Mouse (Mus musculus) thymus, adult 2 months (tissue): Measurements from ENCODE around the gene Rhoq. TPM values are rescaled to one million over a fixed set of nuclear protein-coding genes. Genes with fewer than 3 reads are reported as not detected.
A peak's percentile ranks its signal among the peaks of the same experiment; 100 is the strongest.

Source experiments
- DNase-seq: peaks from one replicate; pipeline ENCODE4 v3.0.0; 2021
- H3K27ac ChIP-seq: fragments of 200-500 bp; 2 replicates; pipeline ENCODE4 v1.5.1; 2012; ENCODE audit warnings: low read length, control low read depth; ENCODE audit not compliant: control insufficient read depth, insufficient read depth
- H3K27me3 ChIP-seq: fragments of 200-500 bp; 2 replicates; pipeline ENCODE4 v1.6.1; 2012; ENCODE audit warnings: mild to moderate bottlenecking, low read length, moderate library complexity, mixed read lengths; ENCODE audit not compliant: control insufficient read depth, insufficient read depth
- H3K36me3 ChIP-seq: fragments of 200-500 bp; 2 replicates; pipeline ENCODE4 v1.6.1; 2012; ENCODE audit warnings: mild to moderate bottlenecking, low read length, moderate library complexity; ENCODE audit not compliant: control insufficient read depth, insufficient read depth
- H3K4me1 ChIP-seq: fragments of 200-500 bp; replicated peaks from 2 replicates; pipeline ENCODE4 v1.6.1; 2012; ENCODE audit warnings: low read length; ENCODE audit not compliant: control insufficient read depth, insufficient read depth
- H3K4me3 ChIP-seq: fragments of 200-500 bp; 2 replicates; pipeline ENCODE4 v1.5.1; 2012; ENCODE audit warnings: mild to moderate bottlenecking, low read length, control low read depth, moderate library complexity; ENCODE audit not compliant: control insufficient read depth, insufficient read depth
- CTCF ChIP-seq: fragments of 200-500 bp; IDR thresholded peaks from 2 replicates; pipeline ENCODE4 v1.5.1; 2012; ENCODE audit warnings: mild to moderate bottlenecking, control low read depth, low read length, moderate library complexity, borderline replicate concordance; ENCODE audit not compliant: control insufficient read depth, poor library complexity, insufficient read depth; ENCODE audit errors: extremely low read depth
- POLR2A ChIP-seq: fragments of 200-500 bp; IDR thresholded peaks from 2 replicates; pipeline ENCODE4 v1.6.1; 2012; ENCODE audit warnings: mild to moderate bottlenecking, low read length, control low read depth, moderate library complexity; ENCODE audit not compliant: control insufficient read depth, poor library complexity, insufficient read depth; ENCODE audit errors: extremely low read depth
- WGBS: fragments of 180-500 bp; shearing (Covaris S2); methylation state at CpG from one replicate; pipeline ENCODE4 v1.1.7; 2018; 5-methylcytosine and 5-hydroxymethylcytosine counted together
- polyA plus RNA-seq: library from polyadenylated mRNA; depleted of rRNA; stranded (reverse); fragments of >200 nt; gene quantifications from 2 replicates; pipeline ENCODE4 v1.2.3, GENCODE M21; 2012

Rhoq gene
- polyA plus RNA-seq, 1 experiment: 14.5 TPM

DNA sequence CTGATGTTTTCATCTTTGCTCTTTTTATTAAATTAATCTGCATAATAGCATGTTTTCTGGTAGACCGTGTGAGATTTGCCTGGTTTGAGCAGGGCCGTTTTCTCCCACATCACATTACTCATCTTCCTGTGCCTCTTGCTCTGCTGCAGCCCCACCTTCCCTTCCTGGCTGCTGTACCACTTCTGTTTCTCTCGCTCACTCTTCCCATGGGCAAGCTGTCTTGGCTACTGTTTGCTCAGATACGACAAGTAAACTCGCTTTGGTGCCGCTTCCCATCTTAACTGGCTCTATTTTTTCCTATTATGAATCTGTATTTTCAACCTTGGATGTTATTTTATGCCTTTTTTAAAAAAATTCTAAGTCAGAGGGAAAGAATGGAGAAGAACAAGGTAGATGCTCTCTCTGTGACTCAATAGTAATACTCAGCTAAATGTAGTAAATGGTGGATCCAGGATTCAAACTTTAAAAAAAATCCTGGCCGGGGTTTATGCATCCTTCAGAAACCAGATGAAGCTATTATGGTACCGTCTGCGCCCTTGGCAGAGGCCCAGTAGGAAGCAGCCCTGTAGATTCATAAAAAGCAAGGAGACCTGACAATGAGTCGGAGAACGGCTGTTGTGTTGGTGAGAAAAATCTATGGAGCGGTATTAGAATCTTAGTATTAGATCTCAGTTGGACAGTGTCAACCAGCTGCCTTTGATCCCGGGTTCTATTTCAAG lies 48.6 kb downstream of the Rhoq start:
- H3K27ac ChIP-seq: no peak overlapping the region
- H3K27me3 ChIP-seq: no peaks in the 10 kb centered on the region
- no peaks in the 10 kb centered on the region for H3K36me3 ChIP-seq
- TF ChIP-seq CTCF (no peak), POLR2A (no peak)
- no peak overlapping the region for H3K4me3 ChIP-seq
- 80% methylated on average over 13 of the region's 13 CpGs for WGBS
- no peak for DNase-seq
- H3K4me1 ChIP-seq: no peaks in the 10 kb centered on the region

DNA sequence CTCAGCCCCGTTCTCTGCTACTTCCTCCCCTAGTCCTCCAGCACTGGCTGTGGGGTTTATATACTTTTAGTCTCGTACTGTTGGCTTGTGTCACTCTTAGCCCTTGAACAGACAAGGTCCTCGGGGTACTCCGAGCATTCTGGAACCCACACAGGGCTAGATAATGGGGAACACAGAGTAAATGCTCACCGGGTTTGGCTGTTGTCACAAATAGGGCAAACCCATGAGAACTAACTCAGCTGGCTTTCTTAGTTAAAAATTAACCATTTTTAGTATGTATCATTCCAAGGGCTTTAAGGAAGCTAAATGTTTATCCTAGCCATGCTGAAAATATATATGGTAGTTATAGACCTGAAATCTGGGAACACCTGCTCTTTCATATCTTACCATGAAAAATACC lies 56.8 kb downstream of the Rhoq start:
- H3K4me1 ChIP-seq: peaks cover 4% of the 10 kb centered on the region
- H3K4me3 ChIP-seq: no peak overlapping the region
- 93% methylated on average over 5 of the region's 5 CpGs for WGBS
- H3K27me3 ChIP-seq: no peaks in the 10 kb centered on the region
- peaks cover 4% of the 10 kb centered on the region; the same call in 1 of the 2 replicates for H3K36me3 ChIP-seq
- no peak overlapping the region for H3K27ac ChIP-seq
- no peak for DNase-seq
- TF ChIP-seq CTCF: no peak

DNA sequence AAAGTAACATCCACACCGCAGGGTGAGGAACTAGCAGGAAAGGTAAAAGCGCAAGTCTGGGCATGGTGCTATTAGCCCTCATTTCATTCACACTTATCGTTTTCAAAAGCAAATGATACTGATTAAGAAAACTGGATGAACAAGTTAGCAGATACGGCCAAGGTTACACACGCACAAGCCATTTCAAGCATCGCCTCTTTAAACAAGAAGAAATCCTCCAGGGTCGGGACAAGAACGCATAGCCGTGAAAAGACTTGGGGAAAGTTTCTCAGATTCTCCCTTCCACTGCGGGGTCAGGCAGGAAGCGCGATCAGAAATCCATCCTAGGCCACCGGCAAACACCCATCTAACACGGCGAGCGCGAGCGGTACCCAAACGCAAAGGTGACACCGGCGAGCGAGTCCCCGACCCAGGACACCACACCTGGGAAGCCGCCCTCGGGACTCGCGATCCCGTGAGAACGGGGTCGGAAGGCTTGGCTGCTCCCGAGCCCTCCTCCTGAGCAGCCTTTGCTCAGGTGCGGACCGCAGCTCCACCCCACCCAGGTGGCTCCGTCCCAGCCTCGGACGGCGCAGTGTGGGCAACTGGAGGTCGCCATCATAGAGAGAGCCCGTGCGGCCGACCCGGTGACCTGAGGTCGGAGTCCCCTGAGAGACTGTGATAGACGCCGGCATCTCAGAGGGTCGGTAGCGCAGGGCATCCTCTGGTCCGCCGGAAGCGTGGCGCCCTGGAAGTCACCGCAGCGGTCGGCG lies 61.8 kb downstream of the Rhoq start:
- WGBS: 3% methylated on average over 55 of the region's 55 CpGs
- Histone ChIP-seq H3K27ac (no peak overlapping the region), H3K36me3 (peaks cover 5% of the 10 kb centered on the region), H3K4me1 (peaks cover 4% of the 10 kb centered on the region), H3K4me3 (peak overlapping the region; percentile 62), H3K27me3 (no peaks in the 10 kb centered on the region)
- TF ChIP-seq POLR2A (no peak), CTCF (no peak)
- no peak for DNase-seq

DNA sequence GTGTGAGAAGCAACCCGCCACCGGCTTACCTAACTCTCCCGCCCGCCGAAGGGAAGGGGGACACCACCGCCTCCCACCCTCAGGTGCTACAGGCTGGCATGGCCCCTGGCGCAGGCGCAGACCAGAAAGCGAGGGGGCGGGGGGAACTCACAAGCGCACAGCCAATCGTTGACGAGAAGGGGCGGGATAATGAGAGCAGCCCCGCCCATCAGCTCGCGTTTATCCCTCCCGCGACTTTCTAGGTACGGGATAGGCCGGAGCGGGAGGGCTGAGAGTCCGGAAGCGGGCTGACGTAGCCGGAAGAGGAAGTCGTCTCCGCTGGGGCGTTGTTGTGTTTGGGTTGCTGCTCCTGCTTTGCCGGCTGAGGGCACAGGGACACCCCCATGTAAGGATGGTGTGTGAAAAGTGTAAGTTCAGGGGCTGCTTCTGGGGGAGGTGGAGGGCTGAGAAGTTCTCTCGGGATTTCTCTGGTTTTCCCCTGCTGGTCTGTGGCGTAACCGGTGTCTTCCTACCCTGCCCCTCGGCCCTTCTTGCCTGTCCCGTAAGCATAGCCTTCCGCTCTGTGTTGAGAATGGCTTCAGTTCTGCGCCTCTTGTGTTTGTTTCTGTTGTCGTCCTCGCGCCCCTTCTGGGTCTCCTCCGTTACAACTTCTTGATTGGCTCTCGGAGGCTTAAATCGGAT lies 62.5 kb downstream of the Rhoq start, which contains the start of the genes Pigf and Cript:
Gene Pigf (minus strand): TSS at position 138 of the 681 bp plus-strand sequence.
Gene Cript (plus strand): TSS at position 282 of the 681 bp plus-strand sequence.
- H3K27me3 ChIP-seq: no peaks in the 10 kb centered on the region
- peak within 1 kb of the TSS; percentile 65; the same call in 1 of the 2 replicates for H3K27ac ChIP-seq
- peaks cover 3% of the 10 kb centered on the region; the same call in 1 of the 2 replicates for H3K36me3 ChIP-seq
- H3K4me3 ChIP-seq: peak within 1 kb of the TSS; percentile 88
- TF ChIP-seq POLR2A: peak; percentile 85; the same call in 1 of the 2 replicates
- TF ChIP-seq CTCF: no peak
- under 1% methylated on average over 43 of the region's 43 CpGs for WGBS
- DNase-seq: peak; percentile 99
- peaks cover 4% of the 10 kb centered on the region for H3K4me1 ChIP-seq

DNA sequence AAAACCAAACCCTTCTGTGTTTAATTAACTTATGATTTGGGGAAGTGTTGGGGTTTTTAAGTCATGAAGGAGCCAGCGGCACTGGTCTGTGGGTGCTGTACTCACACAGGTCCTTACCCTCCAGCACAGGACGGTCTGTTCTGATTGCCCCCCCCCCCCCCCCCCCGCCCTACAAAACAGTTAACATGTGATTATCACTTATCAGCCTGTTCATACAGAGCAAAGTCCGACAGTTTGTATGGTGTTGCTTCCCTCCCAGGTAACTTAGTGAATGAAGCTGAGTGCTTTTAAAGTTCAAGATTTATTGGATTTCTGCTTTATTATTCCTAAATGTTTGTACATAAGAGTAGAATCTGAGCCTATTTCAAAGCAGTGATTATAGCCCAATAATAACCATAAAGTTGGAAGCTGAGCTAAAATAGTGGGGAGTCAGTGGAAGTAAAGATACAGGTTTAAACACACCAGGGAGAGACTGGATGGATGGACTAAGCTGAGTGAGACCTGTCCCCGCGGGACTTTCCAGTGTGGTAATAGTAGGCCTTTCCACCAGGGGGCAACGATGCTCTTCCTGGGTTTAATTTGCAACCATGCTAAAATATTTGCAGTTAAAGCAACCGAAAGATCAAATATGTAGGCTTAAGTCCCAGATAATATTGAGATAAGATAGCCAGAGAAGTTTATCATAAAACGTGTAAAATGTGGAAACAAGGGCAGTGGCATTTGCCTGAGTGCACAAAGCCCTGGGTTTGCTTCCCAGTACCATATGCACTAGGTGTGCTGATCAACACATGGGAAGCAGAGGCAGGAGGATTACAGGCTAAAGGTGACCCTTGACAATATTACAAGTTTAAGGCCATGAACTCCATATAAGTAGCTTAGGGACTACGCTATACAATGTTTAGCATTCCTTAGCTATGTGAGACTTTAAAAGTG lies 73.5 kb downstream of the Rhoq start:
- Histone ChIP-seq H3K4me1 (no peaks in the 10 kb centered on the region), H3K27ac (no peak overlapping the region), H3K36me3 (peaks cover 46% of the 10 kb centered on the region), H3K27me3 (no peaks in the 10 kb centered on the region), H3K4me3 (no peak overlapping the region)
- WGBS: 59% methylated on average over 10 of the region's 10 CpGs
- peak; percentile 20 for DNase-seq
- TF ChIP-seq POLR2A: no peak
